Mouse (Mus musculus) left cerebral cortex, adult 2 months (tissue): ENCODE measurements around the gene Miga2. TPM values are rescaled to one million over a fixed set of nuclear protein-coding genes. Genes with fewer than 3 reads are reported as not detected.
A peak's percentile ranks its signal among the peaks of the same experiment; 100 is the strongest.

Experiments
- DNase-seq, 2 experiments: peaks; one replicate each; pipeline ENCODE4 v3.0.0; 2021 to 2022; ENCODE audit warnings: low spot score in 2 of 2, mixed read lengths in 1 of 2; ENCODE audit errors: extremely low spot score in 1 of 2
- H3K27ac ChIP-seq: fragments of 200-600 bp; 2 replicates; pipeline ENCODE4 v1.8.1; 2022
- H3K4me3 ChIP-seq: fragments of 200-600 bp; 2 replicates; pipeline ENCODE4 v1.8.1; 2022
- CTCF ChIP-seq: fragments of 200-600 bp; IDR thresholded peaks from 2 replicates; pipeline ENCODE4 v1.8.1; 2022; ENCODE audit warnings: antibody characterized with exemption, mild to moderate bottlenecking, moderate library complexity
- intact Hi-C: fragments of 180-260 bp; cut with DNase I; formaldehyde crosslinking; loops from one replicate; pipeline ENCODE4 v1.15.1; 2025
- long read RNA-seq, 2 experiments: library from polyadenylated mRNA; stranded (forward); transcript quantifications; one replicate each; pipeline ENCODE4 v2.0.0; 2021; ENCODE audit warnings: borderline mapping rate in 2 of 2
- total RNA-seq, 2 experiments: library from RNA; stranded (reverse); gene quantifications; 2 replicates each; pipeline ENCODE4 v1.2.3; 2021

Gene Miga2
- 100 to 1,000 TPM; 120 to 138 TPM for total RNA-seq
- long read RNA-seq, experiment 1, transcript Miga2-202 (16 exons, 3,586 nt) = minor isoform, 14 of 139 reads
- long read RNA-seq, experiment 1, transcript Miga2-201 (16 exons, 3,381 nt) = major isoform, 61 of 139 reads
- long read RNA-seq, experiment 1, partial matches to known transcripts = 16 of 139 reads
- long read RNA-seq, experiment 1, other reads (novel, unspliced or antisense) = 48 of 139 reads
- long read RNA-seq, experiment 2, transcript Miga2-202 (16 exons, 3,586 nt) = minor isoform, 7 of 123 reads
- long read RNA-seq, experiment 2, transcript Miga2-201 (16 exons, 3,381 nt) = major isoform, 56 of 123 reads
- long read RNA-seq, experiment 2, partial matches to known transcripts = 27 of 123 reads
- long read RNA-seq, experiment 2, other reads (novel, unspliced or antisense) = 33 of 123 reads

DNA sequence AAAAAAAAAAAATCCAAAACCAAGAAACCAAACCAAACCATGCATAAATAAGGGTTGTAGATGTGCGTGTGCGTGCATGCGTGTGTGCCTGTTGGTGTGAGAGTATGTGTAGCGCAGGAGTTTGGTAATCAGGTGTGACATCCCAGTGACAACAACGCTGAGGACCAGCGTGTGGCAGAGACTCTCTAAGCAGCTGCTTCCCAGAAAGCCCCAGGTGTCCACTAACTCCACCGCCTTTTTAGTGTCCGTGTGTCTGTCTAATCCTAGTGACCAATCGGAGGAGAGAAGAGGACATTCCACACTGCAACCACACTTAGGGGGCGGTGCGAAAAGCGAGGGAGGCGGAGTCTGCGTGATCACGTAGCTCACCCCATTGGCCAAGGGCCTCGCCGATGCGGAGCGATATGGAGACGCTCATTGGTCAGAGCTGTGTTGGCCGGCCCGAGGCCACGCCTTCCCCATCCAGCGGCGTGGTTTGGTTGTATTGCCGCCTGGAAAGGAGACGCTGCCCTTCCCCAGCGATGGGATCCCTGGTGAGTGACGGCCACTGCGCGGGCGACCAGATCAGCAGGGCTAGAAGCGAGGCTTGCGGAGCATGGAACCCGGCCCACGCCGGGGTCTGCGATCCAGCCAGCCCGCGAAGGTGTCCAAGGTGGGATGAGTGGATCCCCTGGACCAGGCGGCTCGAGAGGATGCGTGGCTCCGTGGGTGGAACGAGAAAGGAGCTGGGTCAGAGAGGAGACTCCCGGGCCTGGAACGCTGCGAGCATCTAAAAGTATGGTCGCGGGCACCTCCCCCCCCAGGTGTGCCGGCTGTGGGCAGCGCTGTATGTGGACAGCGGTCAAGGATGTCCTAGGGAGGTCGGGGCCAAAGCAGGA lies at the start of gene Miga2:
Gene Miga2 (plus strand): TSS at position 461 of the 878 bp plus-strand sequence.
- peak; percentile 97 to 98 for DNase-seq
- peak within 1 kb of the TSS; percentile 96 for H3K27ac ChIP-seq
- H3K4me3 ChIP-seq = peak within 1 kb of the TSS; percentile 80
- no peak for TF ChIP-seq CTCF
- intact Hi-C loops = loop anchor here (5.0 kb wide), 1 partner anchor 48 kb away; no protein-coding TSS in a partner anchor

GRCm38 (mm10) chr2:30316136-30316535 lies 47.9 kb upstream of the Miga2 start:
- no peak for DNase-seq
- intact Hi-C loops = no loop called here
- Histone ChIP-seq H3K4me3 (no peak overlapping the region), H3K27ac (no peak overlapping the region)
- no peak; the same call in none of the 2 replicates for TF ChIP-seq CTCF

DNA sequence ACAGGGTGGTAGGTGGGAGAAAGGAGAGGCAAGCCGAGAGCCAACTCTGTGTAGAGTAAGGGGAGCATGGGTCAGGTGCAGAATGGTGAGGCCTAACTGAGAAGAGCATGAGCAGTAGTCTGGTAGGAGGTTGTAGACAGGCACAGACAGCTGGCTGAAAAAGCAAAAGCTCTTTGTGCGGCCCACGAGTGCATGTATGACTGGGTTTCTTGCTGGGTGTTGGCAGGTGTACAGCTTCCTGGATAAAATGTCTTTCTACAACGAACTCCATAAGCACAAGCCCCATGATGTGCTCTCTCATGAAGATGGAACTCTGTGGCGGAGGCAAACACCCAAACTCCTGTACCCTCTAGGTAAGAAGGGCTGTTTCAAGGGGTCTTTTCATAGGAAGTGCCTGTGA lies 47.1 kb upstream of the Miga2 start:
- intact Hi-C loops = no loop called here
- DNase-seq = peak in 1 of 2 experiments; percentile 18
- Histone ChIP-seq H3K4me3 (no peak overlapping the region), H3K27ac (no peak overlapping the region)
- no peak for TF ChIP-seq CTCF

DNA sequence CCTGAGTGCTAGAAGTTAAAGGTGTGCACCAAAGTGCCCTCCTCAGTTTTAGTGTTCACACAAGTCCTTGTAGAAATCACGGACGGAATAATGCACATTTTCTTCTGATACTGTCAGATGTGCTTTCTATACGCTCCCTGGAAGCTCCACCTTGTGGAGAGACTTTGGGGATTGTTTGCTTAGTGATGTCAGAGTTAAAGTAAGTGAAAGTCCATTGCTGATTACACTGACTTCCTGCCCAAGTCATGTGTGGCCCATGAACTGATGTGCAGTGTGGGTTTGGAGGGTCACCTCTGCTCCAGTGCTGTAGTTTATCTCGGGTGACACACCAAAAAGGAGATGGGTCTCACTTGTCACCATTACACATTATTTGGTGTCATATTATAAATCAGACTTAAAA lies 44.8 kb upstream of the Miga2 start:
- DNase-seq = no peak
- no peak overlapping the region for H3K27ac ChIP-seq
- H3K4me3 ChIP-seq = no peak overlapping the region
- intact Hi-C loops = no loop called here
- TF ChIP-seq CTCF = no peak

DNA sequence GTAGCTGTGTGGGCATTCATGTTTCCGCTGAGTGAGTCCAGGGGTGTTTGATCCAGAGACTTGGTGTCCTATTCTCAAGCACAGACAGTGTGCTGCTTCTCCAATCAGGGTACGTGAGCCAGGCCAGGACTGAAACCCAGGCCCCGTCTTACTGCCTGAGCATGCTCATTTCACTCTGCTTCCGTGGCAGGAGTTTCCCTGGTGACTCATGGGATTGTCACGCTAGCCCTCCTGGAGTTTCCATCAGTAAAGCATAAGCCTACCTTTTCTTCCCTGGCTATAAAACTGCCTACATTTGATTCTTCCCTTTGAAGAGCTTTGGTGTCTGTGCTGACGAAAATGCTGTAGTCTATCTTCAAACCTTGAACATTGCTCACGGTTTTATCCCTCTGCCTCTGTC lies 40.9 kb upstream of the Miga2 start:
- TF ChIP-seq CTCF = no peak
- intact Hi-C loops = no loop called here
- no peak overlapping the region for H3K4me3 ChIP-seq
- no peak overlapping the region for H3K27ac ChIP-seq
- DNase-seq = no peak

GRCm38 (mm10) chr2:30325296-30325695 lies 38.7 kb upstream of the Miga2 start:
- Histone ChIP-seq H3K27ac (no peak overlapping the region), H3K4me3 (no peak overlapping the region)
- no peak for DNase-seq
- intact Hi-C loops = no loop called here
- no peak for TF ChIP-seq CTCF

DNA sequence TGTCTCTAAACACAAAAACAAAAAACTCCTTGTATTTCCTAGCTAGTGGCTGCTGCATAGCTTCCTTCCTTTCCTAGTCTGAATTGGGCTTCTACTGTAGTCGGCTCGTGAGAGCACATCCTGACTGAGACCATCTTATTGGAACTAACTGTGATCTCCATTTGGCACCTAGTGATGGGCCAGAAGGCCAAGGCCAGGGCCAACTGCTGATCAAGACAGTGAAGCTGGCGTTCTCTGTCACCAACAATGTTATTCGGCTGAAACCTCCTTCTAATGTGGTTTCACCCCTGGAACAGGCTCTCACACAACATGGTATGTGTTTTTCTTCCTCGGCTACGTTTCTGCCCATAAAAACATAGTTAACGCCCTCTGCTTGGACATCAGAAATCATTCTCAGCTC lies 36.8 kb upstream of the Miga2 start:
- Histone ChIP-seq H3K4me3 (no peak overlapping the region), H3K27ac (no peak overlapping the region)
- TF ChIP-seq CTCF = no peak
- intact Hi-C loops = no loop called here
- no peak for DNase-seq

DNA sequence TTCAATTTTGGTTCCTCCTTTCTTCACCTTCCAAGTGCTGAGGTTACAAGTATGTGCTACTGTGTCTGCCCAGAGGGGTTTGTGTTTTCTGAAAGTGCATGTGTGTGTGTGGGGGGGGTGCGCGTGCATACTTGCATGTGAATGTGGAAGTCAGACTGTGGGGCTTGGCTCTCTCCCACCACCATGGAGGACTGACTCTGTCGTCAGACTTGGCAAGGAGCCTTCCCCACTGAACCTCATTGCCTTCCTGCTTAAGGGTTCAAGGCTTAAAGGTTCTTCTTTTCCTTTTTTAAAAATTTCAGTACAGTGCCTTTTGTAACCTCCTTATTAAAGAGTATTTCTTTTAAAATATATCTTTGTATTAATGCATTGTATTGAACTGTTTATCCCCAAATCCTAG lies 35.2 kb upstream of the Miga2 start:
- H3K4me3 ChIP-seq = no peak overlapping the region
- no peak for TF ChIP-seq CTCF
- no peak for DNase-seq
- no peak overlapping the region for H3K27ac ChIP-seq
- intact Hi-C loops = no loop called here

GRCm38 (mm10) chr2:30335324-30335723 lies 28.7 kb upstream of the Miga2 start:
- Histone ChIP-seq H3K27ac (no peak overlapping the region), H3K4me3 (no peak overlapping the region)
- no peak for TF ChIP-seq CTCF
- no peak for DNase-seq
- intact Hi-C loops = no loop called here

- peak; percentile 42 for TF ChIP-seq CTCF
- intact Hi-C loops = no loop called here
- H3K4me3 ChIP-seq = no peak overlapping the region
- H3K27ac ChIP-seq = peak overlapping the region; percentile 71
- DNase-seq = peak in 1 of 2 experiments; percentile 18
These were observed 27.7 kb upstream of the Miga2 start for GRCm38 (mm10) chr2:30336174-30336915.

DNA sequence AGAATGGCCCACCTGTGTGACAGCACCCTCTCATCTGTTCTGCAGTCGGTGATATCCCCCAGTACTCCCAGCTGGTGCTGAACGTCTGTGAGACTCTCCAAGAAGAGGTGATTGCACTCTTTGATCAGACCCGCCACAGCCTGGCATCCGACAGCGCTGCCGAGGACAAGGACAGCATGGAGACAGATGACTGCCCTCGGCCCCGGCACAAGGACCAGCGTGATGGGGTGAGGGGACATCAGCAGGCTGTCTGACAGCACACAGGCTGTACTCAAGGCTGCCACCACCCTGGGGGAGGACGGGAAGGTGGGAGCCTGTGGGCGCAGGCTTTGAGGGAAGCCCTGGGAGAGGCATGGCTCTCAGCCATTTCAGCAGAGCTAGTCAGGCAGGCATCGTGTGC lies 26.9 kb upstream of the Miga2 start:
- TF ChIP-seq CTCF = no peak
- Histone ChIP-seq H3K27ac (peak overlapping the region; percentile 71; the same call in 1 of the 2 replicates), H3K4me3 (no peak overlapping the region)
- peak in 1 of 2 experiments; percentile 23 for DNase-seq
- intact Hi-C loops = no loop called here
